Mouse (Mus musculus) liver, postnatal 0 days (tissue): ENCODE measurements around the gene Hdhd3. TPM values are rescaled to one million over a fixed set of nuclear protein-coding genes. Genes with fewer than 3 reads are reported as not detected.

Experiments
- ATAC-seq: fragments of 200-750 bp; cut with Nextera tagmentation; 2 replicates; pipeline ENCODE4 v1.8.0; 2017; ENCODE audit warnings: mild to moderate bottlenecking, moderate library complexity
- DNase-seq: peaks from one replicate; pipeline ENCODE4 v3.0.0-alpha.2; 2016
- H3K27ac ChIP-seq: fragments of 300-500 bp; sonication (generic); 2 replicates; pipeline ENCODE4 v1.5.1; 2014; ENCODE audit warnings: antibody characterized with exemption, moderate library complexity, mild to moderate bottlenecking, low read depth
- H3K27me3 ChIP-seq: fragments of 300-500 bp; sonication (generic); 2 replicates; pipeline ENCODE4 v1.6.1; 2014; ENCODE audit warnings: low read length, control low read depth, mixed read lengths; ENCODE audit not compliant: insufficient read depth
- H3K36me3 ChIP-seq: fragments of 300-500 bp; sonication (generic); replicated peaks from 2 replicates; pipeline ENCODE4 v1.6.1; 2014; ENCODE audit warnings: mild to moderate bottlenecking, control low read depth, low read length, moderate library complexity, mixed read lengths; ENCODE audit not compliant: insufficient read depth
- H3K4me1 ChIP-seq: fragments of 300-500 bp; sonication (generic); 2 replicates; pipeline ENCODE4 v1.6.1; 2014; ENCODE audit warnings: antibody characterized with exemption, mild to moderate bottlenecking, control low read depth; ENCODE audit not compliant: insufficient read depth
- H3K4me2 ChIP-seq: fragments of 300-500 bp; sonication (generic); 2 replicates; pipeline ENCODE4 v1.6.1; 2014; ENCODE audit warnings: low read depth, mild to moderate bottlenecking, low read length, moderate library complexity, mixed read lengths
- H3K4me3 ChIP-seq: fragments of 300-500 bp; sonication (generic); 2 replicates; pipeline ENCODE4 v1.5.1; 2014; ENCODE audit warnings: low read depth, low read length
- H3K9ac ChIP-seq: fragments of 300-500 bp; sonication (generic); replicated peaks from 2 replicates; pipeline ENCODE4 v1.6.1; 2014; ENCODE audit warnings: mild to moderate bottlenecking, moderate library complexity
- H3K9me3 ChIP-seq: fragments of 300-500 bp; sonication (generic); 2 replicates; pipeline ENCODE4 v1.6.1; 2016; ENCODE audit warnings: mild to moderate bottlenecking, control low read depth, low read length, mixed read lengths
- CTCF ChIP-seq: sonication (generic); IDR thresholded peaks from 2 replicates; pipeline ENCODE4 v1.5.1; 2016; ENCODE audit warnings: antibody characterized with exemption, low read depth
- EP300 ChIP-seq: IDR thresholded peaks from 2 replicates; pipeline ENCODE4 v1.6.1; 2016; ENCODE audit warnings: antibody characterized with exemption, low read depth, mild to moderate bottlenecking
- WGBS: fragments of 180-500 bp; shearing (Covaris S2); extraction: QIAGEN DNeasy Blood & Tissue Kit; methylation state at CpG from one replicate; pipeline ENCODE4 v1.1.7; 2014; ENCODE audit not compliant: insufficient replicate concordance; 5-methylcytosine and 5-hydroxymethylcytosine counted together
- polyA plus RNA-seq: library from polyadenylated mRNA; unstranded; fragments of >200 nt; fragmentation: Nextera tagmentation; extraction: Ambion mirVana; gene quantifications from 2 replicates; pipeline ENCODE4 v1.2.1, GENCODE M21; 2015

Gene Hdhd3
- polyA plus RNA-seq, 1 experiment from 2014 or later: 19.7 TPM

DNA sequence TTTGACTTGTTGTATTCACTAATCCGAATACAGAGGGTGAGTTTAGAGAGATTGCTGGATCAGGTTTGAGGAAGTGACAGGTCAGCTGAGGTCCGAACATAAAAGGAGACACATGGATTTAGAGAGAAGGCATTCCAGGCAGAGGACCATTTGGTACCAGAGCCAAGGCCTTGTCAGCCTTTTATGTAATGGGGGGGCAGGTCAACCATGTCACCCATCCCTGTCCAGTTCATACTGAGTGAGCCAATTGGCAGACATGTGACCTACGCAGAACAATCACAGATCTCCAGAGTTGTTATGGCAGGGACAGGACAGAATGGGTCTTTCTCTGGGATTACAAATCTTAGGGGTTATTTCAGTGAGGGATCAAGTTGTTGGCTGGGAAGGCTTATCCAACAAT lies 2.7 kb upstream of the Hdhd3 start:
- Histone ChIP-seq H3K4me2 (no peak overlapping the region), H3K4me3 (no peak overlapping the region), H3K9ac (no peak overlapping the region), H3K27me3 (no peaks in the 10 kb centered on the region), H3K27ac (no peak overlapping the region), H3K4me1 (peaks cover 21% of the 10 kb centered on the region), H3K9me3 (no peaks in the 10 kb centered on the region), H3K36me3 (peaks cover 42% of the 10 kb centered on the region)
- DNase-seq (no peak), ATAC-seq (no peak)
- TF ChIP-seq CTCF (no peak), EP300 (no peak)
- 77% methylated on average over 3 of the region's 3 CpGs for WGBS

DNA sequence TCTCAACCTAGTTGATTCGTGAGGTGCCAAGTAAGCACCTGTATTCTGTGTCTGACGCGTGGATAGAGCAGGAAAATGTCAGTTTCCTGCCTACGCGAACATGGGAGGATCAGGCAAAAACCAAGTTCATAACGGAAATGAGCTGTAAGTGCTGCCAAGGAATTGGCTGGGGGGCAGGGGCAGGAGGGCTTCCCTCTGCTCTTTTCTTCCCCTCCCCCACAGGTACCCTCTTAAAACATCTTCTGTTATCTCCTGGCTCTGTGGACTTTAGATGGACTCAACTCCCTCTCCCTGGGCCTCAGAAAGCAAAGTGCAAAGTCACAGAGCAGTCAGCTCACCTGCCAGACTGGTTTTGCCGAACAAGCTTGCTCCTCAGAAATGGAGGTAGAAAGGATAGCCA lies 298 bp downstream of the Hdhd3 start:
- TF ChIP-seq CTCF (no peak), EP300 (no peak)
- H3K4me2 ChIP-seq: peak overlapping the region; percentile 28
- H3K36me3 ChIP-seq: peaks cover 15% of the 10 kb centered on the region
- no peaks in the 10 kb centered on the region for H3K27me3 ChIP-seq
- H3K27ac ChIP-seq: peak overlapping the region; percentile 76
- ATAC-seq (no peak), DNase-seq (peak; percentile 18)
- H3K9ac ChIP-seq: no peak overlapping the region
- H3K9me3 ChIP-seq: no peaks in the 10 kb centered on the region
- WGBS: 48% methylated on average over 7 of the region's 7 CpGs
- peaks cover 24% of the 10 kb centered on the region for H3K4me1 ChIP-seq
- H3K4me3 ChIP-seq: no peak overlapping the region

GRCm38 (mm10) chr4:62501964-62502732 lies 1.1 kb downstream of the Hdhd3 start:
- no peak for TF ChIP-seq EP300
- no peak for TF ChIP-seq CTCF
- no peaks in the 10 kb centered on the region for H3K9me3 ChIP-seq

GRCm38 (mm10) chr4:62501534-62501933 lies 1.7 kb downstream of the Hdhd3 start:
- no peak for TF ChIP-seq CTCF
- TF ChIP-seq EP300: no peak
- Histone ChIP-seq H3K27ac (peak overlapping the region; percentile 76), H3K4me3 (peak overlapping the region; percentile 84), H3K27me3 (no peaks in the 10 kb centered on the region), H3K9ac (peak overlapping the region; percentile 79), H3K4me1 (peaks cover 28% of the 10 kb centered on the region), H3K36me3 (0 out of 2 replicates have a peak, but pooled peaks cover 3% of the 10 kb centered on the region), H3K9me3 (no peaks in the 10 kb centered on the region), H3K4me2 (peak overlapping the region; percentile 95)
- 4% methylated on average over 7 of the region's 7 CpGs for WGBS
- DNase-seq (no peak), ATAC-seq (peak; percentile 5; the same call in 1 of the 2 replicates)

More at GRCm38 (mm10) chr4:62501964-62502732, 1.1 kb downstream of the Hdhd3 start:
- Histone ChIP-seq H3K36me3 (peaks cover 6% of the 10 kb centered on the region; the same call in 1 of the 2 replicates), H3K27me3 (no peaks in the 10 kb centered on the region), H3K4me3 (peak overlapping the region; percentile 84), H3K4me1 (peaks cover 24% of the 10 kb centered on the region), H3K27ac (peak overlapping the region; percentile 76), H3K9ac (peak overlapping the region; percentile 79), H3K4me2 (peak overlapping the region; percentile 95)
- peak; percentile 91 for ATAC-seq
- peak; percentile 90 for DNase-seq
- WGBS: 2% methylated on average over 38 of the region's 38 CpGs

DNA sequence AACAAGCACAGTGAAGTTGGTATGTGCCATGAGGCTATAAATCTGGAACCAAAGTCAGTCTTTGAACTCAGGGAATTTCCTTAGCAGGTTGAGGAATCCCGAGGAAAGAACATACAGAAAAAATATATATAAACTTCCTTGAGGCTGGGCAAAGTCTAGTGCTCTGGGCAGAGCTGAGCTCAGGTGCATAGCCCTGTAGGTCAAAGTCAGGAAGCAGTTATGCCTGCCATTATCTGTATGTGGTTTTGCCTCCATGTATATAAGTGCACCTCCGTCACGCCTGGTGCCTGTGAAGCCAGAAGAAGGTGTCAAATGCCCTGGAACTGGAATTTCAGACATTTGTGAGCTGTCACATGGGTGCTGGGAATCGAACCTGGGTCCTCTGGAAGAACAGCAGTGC lies 2.5 kb downstream of the Hdhd3 start:
- Histone ChIP-seq H3K36me3 (0 out of 2 replicates have a peak, but pooled peaks cover 3% of the 10 kb centered on the region), H3K27ac (no peak overlapping the region), H3K4me2 (peak overlapping the region; percentile 95; the same call in 1 of the 2 replicates), H3K27me3 (no peaks in the 10 kb centered on the region), H3K4me3 (no peak overlapping the region), H3K9ac (no peak overlapping the region), H3K4me1 (peaks cover 34% of the 10 kb centered on the region), H3K9me3 (no peaks in the 10 kb centered on the region)
- no peak for ATAC-seq
- no peak for TF ChIP-seq CTCF
- WGBS: 76% methylated on average over 4 of the region's 4 CpGs
- no peak for DNase-seq

DNA sequence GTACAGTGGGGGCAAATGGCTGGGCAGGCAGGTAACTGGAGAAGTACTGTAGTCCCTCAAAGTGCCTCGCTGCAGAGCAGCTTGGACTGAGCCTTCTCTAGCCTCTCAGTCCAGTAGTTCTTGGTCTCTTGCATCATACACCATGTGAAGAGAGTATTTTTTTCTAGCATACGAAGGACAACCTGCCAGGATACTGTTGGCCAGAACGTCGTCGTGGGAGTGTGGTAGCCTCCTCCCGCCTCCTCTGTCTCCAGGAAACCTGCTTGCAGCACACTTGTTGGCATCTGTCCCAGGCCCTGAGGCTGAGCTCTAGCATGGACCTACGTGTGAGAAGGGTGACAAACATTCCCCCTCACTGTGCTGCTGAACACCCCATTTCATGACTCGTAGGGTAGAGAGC lies 6.5 kb downstream of the Hdhd3 start:
- H3K36me3 ChIP-seq: 0 out of 2 replicates have a peak, but pooled peaks cover 3% of the 10 kb centered on the region
- no peaks in the 10 kb centered on the region for H3K27me3 ChIP-seq
- ATAC-seq: no peak
- H3K27ac ChIP-seq: no peak overlapping the region
- 46% methylated on average over 8 of the region's 8 CpGs for WGBS
- peaks cover 14% of the 10 kb centered on the region for H3K4me1 ChIP-seq
- no peak overlapping the region for H3K4me2 ChIP-seq
- H3K4me3 ChIP-seq: no peak overlapping the region
- TF ChIP-seq EP300: no peak
- no peak for TF ChIP-seq CTCF
- peak; percentile 23 for DNase-seq
- H3K9ac ChIP-seq: no peak overlapping the region
- no peaks in the 10 kb centered on the region for H3K9me3 ChIP-seq
